Mouse (Mus musculus): ENCODE measurements at regions not wholly inside any gene's neighbourhood (a gene's known extent, or its start where the extent isn't known, plus 50 kb on each side); places are given as distances from the start of the nearest gene placed in this dataset.

- TF ChIP-seq CTCF (IDR thresholded peaks at IDR 0.05; ENCODE audit: insufficient read depth, low read length) (no peak), POLR2A (IDR thresholded peaks at IDR 0.05; ENCODE audit: borderline replicate concordance, extremely low read depth, low read depth, low read length) (no peak)
Observed at GRCm38 (mm10) chr2:157674906-157675305, 62.3 kb upstream of the Ctnnbl1 start.

All from lung, adult 2 months (tissue).